Mouse (Mus musculus) lung, postnatal 0 days (tissue): ENCODE results near the gene 4933402J07Rik.

Experiments
- CTCF ChIP-seq: IDR thresholded peaks from 2 replicates; pipeline ENCODE4 v1.5.1; 2016; ENCODE audit warnings: antibody characterized with exemption, mild to moderate bottlenecking
- EP300 ChIP-seq: IDR thresholded peaks from 2 replicates; pipeline ENCODE4 v1.6.1; 2016; ENCODE audit warnings: antibody characterized with exemption, mild to moderate bottlenecking, control low read depth

DNA sequence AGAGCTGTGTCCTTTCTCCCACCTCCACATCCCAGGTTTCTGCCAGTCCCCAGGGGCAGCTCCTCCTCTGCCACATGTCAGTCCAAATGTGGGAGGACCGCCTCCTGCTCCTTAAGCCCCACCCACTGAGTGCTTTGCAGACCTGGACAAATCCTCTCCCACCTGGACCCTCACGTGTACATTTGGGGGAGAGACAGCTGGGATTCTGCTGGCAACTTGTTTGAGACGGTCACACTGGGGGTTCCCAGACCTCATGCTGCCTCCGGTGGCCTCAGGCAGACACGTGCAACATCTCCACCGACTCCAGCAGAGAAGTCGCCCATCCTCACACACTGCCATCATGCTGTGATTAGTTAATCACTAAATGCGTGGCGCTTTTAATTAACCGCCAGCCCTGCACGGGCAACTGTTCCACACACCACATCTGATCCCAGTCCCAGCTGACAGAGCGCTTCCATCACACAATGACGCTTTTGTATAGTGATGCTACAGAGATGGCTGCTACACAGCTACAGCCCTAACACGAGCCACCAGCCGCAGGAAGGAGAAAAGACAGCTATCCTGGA is 23.7 kb upstream of the 4933402J07Rik start:
- TF ChIP-seq EP300, result no peak
- TF ChIP-seq CTCF, result no peak
